Mouse (Mus musculus) MEL-GATA-1-ER (cell line): Measurements from ENCODE around the gene Sft2d1.

Source experiments
- DNase-seq: peaks from one replicate; pipeline ENCODE4 v3.0.0-alpha.2; 2012; ENCODE audit warnings: low read depth; ENCODE audit errors: extremely low read depth

Gene Sft2d1

DNA sequence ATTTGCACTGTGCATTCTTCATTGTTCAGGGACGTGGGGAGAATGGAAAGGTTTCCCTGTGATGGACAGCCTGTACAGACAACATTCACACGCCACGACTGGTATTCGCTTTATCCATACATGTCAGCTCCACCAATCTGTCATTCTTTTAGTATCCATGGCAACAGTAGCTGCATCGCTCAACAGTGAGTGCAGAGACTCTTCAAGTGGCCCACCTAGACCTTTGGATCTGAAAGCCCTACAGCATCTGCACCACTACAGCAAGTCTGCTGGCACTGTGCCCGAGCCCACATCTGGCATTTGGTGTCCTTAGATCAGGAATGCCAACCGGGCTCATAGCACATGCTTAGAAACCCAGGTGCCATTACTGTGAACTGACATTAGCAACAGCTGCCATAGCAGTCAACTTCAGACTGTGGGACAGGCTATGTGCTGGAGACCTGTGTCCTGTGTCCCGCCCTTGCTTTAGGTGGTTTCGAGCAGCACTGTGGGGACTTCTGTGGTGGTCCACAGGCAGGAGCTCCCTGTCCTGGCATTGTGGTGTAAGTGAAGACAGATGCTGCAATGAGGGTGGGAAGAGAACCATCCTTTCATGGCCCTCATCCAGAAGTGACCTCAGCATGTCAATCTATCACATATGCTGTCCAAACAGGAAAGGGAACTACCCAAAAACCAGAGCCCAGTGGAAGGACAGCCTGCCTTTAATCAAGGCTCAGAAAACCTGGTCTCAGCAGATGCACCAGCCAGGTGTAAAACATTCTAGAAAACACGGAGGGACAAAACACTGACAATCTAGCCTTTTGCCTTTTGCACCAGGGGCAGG lies 50.6 kb downstream of the Sft2d1 start:
- no peak for DNase-seq

DNA sequence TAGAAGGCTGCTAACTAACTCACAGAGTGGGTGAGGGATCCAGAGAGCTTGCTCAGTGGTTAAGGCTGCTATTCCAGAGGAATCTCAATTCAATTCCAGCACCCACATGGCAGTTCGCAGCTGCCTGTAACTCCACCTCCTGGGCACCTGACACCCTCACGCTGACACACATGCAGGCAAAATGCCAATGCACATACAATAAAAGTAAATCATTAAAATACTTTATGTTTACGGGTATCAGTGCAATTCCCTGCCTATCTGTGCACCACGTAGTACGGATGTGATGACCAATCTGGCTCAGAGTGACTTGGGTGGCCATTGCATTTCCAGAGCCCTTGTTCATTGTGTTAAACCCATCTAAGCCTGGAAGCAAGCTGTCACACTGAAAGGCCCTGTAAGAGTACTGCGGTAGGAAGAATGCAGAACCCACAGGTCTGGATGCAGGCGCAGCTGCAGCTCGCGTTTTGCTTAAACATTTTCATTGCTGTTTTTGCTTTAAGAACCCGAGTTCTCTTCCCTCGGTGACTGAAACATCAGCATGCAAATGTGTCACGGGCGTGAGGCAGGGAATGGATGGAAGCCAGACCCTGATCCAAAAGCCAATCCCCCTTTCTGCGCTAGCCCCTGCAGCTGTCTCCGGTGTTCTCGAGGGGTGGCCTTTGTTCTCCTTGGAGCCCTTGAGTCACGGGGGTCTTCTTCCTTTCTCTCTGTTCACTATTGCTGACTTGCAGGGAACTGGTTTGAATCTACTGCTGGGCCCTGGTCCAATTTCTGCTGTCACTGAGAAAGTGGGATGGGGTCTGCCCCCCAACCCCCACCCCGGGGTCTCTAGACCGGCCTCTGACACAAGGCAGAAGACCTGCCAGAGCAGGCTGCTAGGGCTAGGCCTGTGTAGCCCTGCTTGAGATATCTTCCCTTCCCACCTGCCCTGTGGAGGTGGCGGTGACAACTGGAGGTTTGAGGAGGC lies 56.9 kb downstream of the Sft2d1 start:
- no peak for DNase-seq

DNA sequence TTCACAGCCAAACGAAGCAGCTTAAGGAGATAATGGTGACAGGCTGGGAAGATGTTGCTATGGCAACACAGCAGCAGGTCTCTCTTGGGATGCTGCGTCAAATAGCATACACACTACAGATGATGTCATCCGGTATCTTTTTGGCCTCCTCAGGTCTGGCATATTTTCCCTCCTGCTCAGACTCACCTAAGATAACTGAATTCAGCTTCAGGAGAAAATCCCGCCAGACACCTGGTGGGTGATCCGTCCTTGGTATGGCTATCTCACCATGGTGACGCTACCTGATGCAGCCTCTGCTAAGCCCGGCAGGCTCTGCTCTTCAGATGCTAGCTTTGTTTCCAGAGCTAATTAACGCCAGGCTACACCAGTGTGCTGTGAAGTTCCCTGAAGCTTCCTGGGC lies 57.7 kb downstream of the Sft2d1 start:
- DNase-seq, result no peak

DNA sequence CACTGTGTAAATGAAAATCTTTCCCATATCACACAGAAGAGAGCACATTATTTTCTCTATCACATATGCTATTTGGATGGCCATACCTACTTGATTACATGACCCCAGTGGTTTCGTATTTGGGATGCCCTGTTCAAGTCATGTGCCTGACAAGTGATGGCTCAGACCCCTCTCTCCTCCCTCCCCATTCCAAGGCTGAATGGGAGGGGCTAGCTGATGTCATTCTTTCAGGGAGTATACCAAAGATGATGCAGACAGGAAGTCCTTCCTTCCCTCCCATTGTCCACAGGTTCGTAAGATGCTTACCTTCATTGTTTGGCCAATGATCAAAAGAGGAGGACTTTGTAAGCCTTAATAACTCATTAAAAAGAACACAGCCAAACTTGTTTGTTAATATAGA lies 58.3 kb downstream of the Sft2d1 start:
- DNase-seq, result no peak

DNA sequence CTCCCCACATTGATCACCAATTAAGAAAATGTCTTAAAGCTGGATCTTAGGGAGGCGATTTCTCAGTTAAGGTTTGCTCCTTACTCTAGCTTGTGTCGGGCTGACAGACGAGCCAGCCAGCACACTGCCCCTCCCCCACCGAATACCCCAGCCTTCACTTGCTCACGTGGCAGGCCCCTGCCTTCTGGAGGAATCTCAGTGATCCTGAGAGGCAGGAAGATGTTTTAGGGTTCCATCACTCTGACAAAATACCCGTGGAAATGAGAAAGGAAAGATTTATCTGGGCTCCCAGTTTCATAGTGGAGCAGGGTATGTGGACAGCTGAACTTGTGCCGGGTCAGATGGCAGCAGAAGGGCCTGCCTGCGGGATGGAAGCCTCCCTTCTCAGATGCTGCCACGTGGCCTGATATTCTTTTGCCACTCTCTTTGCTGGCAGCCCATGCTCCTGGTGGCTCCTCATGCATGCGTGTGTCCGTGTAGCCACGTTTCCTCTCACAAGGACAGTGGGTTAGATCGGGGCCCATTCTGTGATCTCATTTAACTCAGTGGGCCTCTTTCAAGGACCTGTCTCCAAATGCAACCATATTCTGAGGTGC lies 59.8 kb downstream of the Sft2d1 start:
- no peak for DNase-seq

GRCm38 (mm10) chr17:8371834-8372233 lies 60.9 kb downstream of the Sft2d1 start:
- peak; percentile 63 for DNase-seq

- peak; percentile 66 for DNase-seq
Observed at GRCm38 (mm10) chr17:8372286-8373046, 61.6 kb downstream of the Sft2d1 start.
